Mouse (Mus musculus): ENCODE data around the gene B4galt2.

The B4galt2 gene

GRCm38 (mm10) chr4:117908834-117909453 is 25.7 kb upstream of the B4galt2 start:
- no peak for DNase-seq (ENCODE audit: low read depth, low spot score)

GRCm38 (mm10) chr4:117906196-117906595 is 22.9 kb upstream of the B4galt2 start:
- no peak for DNase-seq (ENCODE audit: low read depth, low spot score)

GRCm38 (mm10) chr4:117904761-117905160 is 21.5 kb upstream of the B4galt2 start:
- no peak for DNase-seq (ENCODE audit: low read depth, low spot score)

GRCm38 (mm10) chr4:117904094-117904493 is 20.8 kb upstream of the B4galt2 start:
- DNase-seq (ENCODE audit: low read depth, low spot score), result no peak

- no peak for DNase-seq (ENCODE audit: low read depth, low spot score)
These were observed 14.8 kb upstream of the B4galt2 start for GRCm38 (mm10) chr4:117898111-117898510.

- no peak for DNase-seq (ENCODE audit: low read depth, low spot score)
These were observed 12.7 kb upstream of the B4galt2 start for GRCm38 (mm10) chr4:117896031-117896430.

- DNase-seq (ENCODE audit: low read depth, low spot score), result no peak
These were observed 12.1 kb upstream of the B4galt2 start for GRCm38 (mm10) chr4:117895339-117895738.

GRCm38 (mm10) chr4:117894601-117895000 is 11.3 kb upstream of the B4galt2 start:
- DNase-seq (ENCODE audit: low read depth, low spot score), result no peak

- peak; percentile 71 for DNase-seq (ENCODE audit: low read depth, low spot score)
These were observed 10.1 kb upstream of the B4galt2 start for GRCm38 (mm10) chr4:117893376-117893775.

- peak; percentile 92 for DNase-seq (ENCODE audit: low read depth, low spot score)
These were observed 8.5 kb upstream of the B4galt2 start, which contains the start of gene Dph2 for GRCm38 (mm10) chr4:117891738-117892161. Gene Dph2 (minus strand): TSS chr4:117892032.

- no peak for DNase-seq (ENCODE audit: low read depth, low spot score)
These were observed 7.5 kb upstream of the B4galt2 start for GRCm38 (mm10) chr4:117890750-117891149.

- DNase-seq (ENCODE audit: low read depth, low spot score), result no peak
These were observed 6.7 kb upstream of the B4galt2 start for GRCm38 (mm10) chr4:117890031-117890430.

GRCm38 (mm10) chr4:117889471-117889870 is 6.2 kb upstream of the B4galt2 start:
- DNase-seq (ENCODE audit: low read depth, low spot score), result no peak

GRCm38 (mm10) chr4:117887920-117888319 is 4.6 kb upstream of the B4galt2 start:
- no peak for DNase-seq (ENCODE audit: low read depth, low spot score)

GRCm38 (mm10) chr4:117887133-117887532 is 3.8 kb upstream of the B4galt2 start, which contains the start of gene Atp6v0b:
Gene Atp6v0b (minus strand): TSS chr4:117887333.
- peak; percentile 97 for DNase-seq (ENCODE audit: low read depth, low spot score)

GRCm38 (mm10) chr4:117886644-117887043 is 3.4 kb upstream of the B4galt2 start:
- DNase-seq (ENCODE audit: low read depth, low spot score), result peak; percentile 61

GRCm38 (mm10) chr4:117885994-117886393 is 2.7 kb upstream of the B4galt2 start:
- DNase-seq (ENCODE audit: low read depth, low spot score), result no peak

GRCm38 (mm10) chr4:117885093-117885492 is 1.8 kb upstream of the B4galt2 start:
- DNase-seq (ENCODE audit: low read depth, low spot score), result no peak

- no peak for DNase-seq (ENCODE audit: low read depth, low spot score)
These were observed 859 bp upstream of the B4galt2 start for GRCm38 (mm10) chr4:117884146-117884545.

GRCm38 (mm10) chr4:117878703-117879102 is 4.6 kb downstream of the B4galt2 start:
- no peak for DNase-seq (ENCODE audit: low read depth, low spot score)

GRCm38 (mm10) chr4:117878301-117878700 is 5.0 kb downstream of the B4galt2 start:
- no peak for DNase-seq (ENCODE audit: low read depth, low spot score)

GRCm38 (mm10) chr4:117873615-117874014 is 9.7 kb downstream of the B4galt2 start:
- DNase-seq (ENCODE audit: low read depth, low spot score), result no peak

GRCm38 (mm10) chr4:117872471-117872886 is 10.8 kb downstream of the B4galt2 start, which contains the start of gene Ccdc24:
Gene Ccdc24 (minus strand): TSS chr4:117872557.
- peak; percentile 66 for DNase-seq (ENCODE audit: low read depth, low spot score)

- DNase-seq (ENCODE audit: low read depth, low spot score), result no peak
These were observed 11.5 kb downstream of the B4galt2 start for GRCm38 (mm10) chr4:117871787-117872186.
